Mouse (Mus musculus) gastrocnemius, adult 8-10 months (tissue): ENCODE results near the gene Slc26a6. TPM values are rescaled to one million over a fixed set of nuclear protein-coding genes. Genes with fewer than 3 reads are reported as not detected.

Source experiments
- DNase-seq, 2 experiments: peaks; one replicate each; pipeline ENCODE4 v3.0.0; 2022; ENCODE audit warnings: low spot score in 2 of 2
- total RNA-seq, 4 experiments: library from RNA; stranded (reverse); gene quantifications; 2 replicates each; pipeline ENCODE4 v1.2.4; 2022

Gene Slc26a6
- total RNA-seq: 10 to 100 TPM; 14.6 to 25.3 (median 16.4) TPM

- peak; percentile 66 to 82 for DNase-seq
These were observed at the start of gene Slc26a6 for GRCm38 (mm10) chr9:108852976-108853375. TSS of gene Slc26a6 (plus strand) at chr9:108853283.

GRCm38 (mm10) chr9:108805768-108806167 is 47.3 kb upstream of the Slc26a6 start:
- DNase-seq: no peak

GRCm38 (mm10) chr9:108806379-108806778 is 46.7 kb upstream of the Slc26a6 start:
- DNase-seq: no peak

GRCm38 (mm10) chr9:108806831-108807230 is 46.3 kb upstream of the Slc26a6 start:
- peak; percentile 51 to 72 for DNase-seq

GRCm38 (mm10) chr9:108807674-108808073 is 45.4 kb upstream of the Slc26a6 start:
- no peak for DNase-seq

GRCm38 (mm10) chr9:108808163-108808665 is 44.9 kb upstream of the Slc26a6 start, which contains the start of gene Nckipsd:
TSS of gene Nckipsd (plus strand) at chr9:108808368.
- peak; percentile 89 to 91 for DNase-seq

GRCm38 (mm10) chr9:108809188-108809587 is 43.9 kb upstream of the Slc26a6 start:
- no peak for DNase-seq

GRCm38 (mm10) chr9:108809723-108810122 is 43.4 kb upstream of the Slc26a6 start:
- DNase-seq: no peak

GRCm38 (mm10) chr9:108810516-108810915 is 42.6 kb upstream of the Slc26a6 start:
- no peak for DNase-seq

GRCm38 (mm10) chr9:108815557-108815956 is 37.5 kb upstream of the Slc26a6 start:
- DNase-seq: no peak

- DNase-seq: no peak
These were observed 33.6 kb upstream of the Slc26a6 start for GRCm38 (mm10) chr9:108819495-108819894.

GRCm38 (mm10) chr9:108820077-108820476 is 33.0 kb upstream of the Slc26a6 start:
- no peak for DNase-seq

GRCm38 (mm10) chr9:108824144-108824685 is 28.9 kb upstream of the Slc26a6 start:
- DNase-seq: no peak

GRCm38 (mm10) chr9:108824755-108825413 is 28.2 kb upstream of the Slc26a6 start:
- DNase-seq: no peak

GRCm38 (mm10) chr9:108825820-108826699 is 27.0 kb upstream of the Slc26a6 start, which contains the start of gene Celsr3:
TSS of gene Celsr3 (plus strand) at chr9:108826320.
- no peak for DNase-seq

- DNase-seq: peak; percentile 51 to 57
These were observed 26.3 kb upstream of the Slc26a6 start for GRCm38 (mm10) chr9:108826700-108827340.

GRCm38 (mm10) chr9:108827454-108827853 is 25.6 kb upstream of the Slc26a6 start:
- DNase-seq: no peak

- DNase-seq: no peak
These were observed 25.2 kb upstream of the Slc26a6 start for GRCm38 (mm10) chr9:108827906-108828305.

- no peak for DNase-seq
These were observed 21.4 kb upstream of the Slc26a6 start for GRCm38 (mm10) chr9:108831637-108832036.

- DNase-seq: peak; percentile 81 to 85
These were observed 20.5 kb upstream of the Slc26a6 start for GRCm38 (mm10) chr9:108832390-108833108.

- DNase-seq: peak; percentile 33 to 64
These were observed 10.1 kb upstream of the Slc26a6 start for GRCm38 (mm10) chr9:108842989-108843388.
